Mouse (Mus musculus) embryonic fibroblast, embryonic 13.5 days (primary cell): ENCODE results near the gene Nmnat1. TPM values are rescaled to one million over a fixed set of nuclear protein-coding genes. Genes with fewer than 3 reads are reported as not detected.

Experiments used
- H3K27ac ChIP-seq: 2 replicates; pipeline ENCODE4 v1.5.1; 2012; ENCODE audit warnings: low read length, control low read depth, inconsistent platforms; ENCODE audit not compliant: insufficient read depth
- H3K4me1 ChIP-seq: 2 replicates; pipeline ENCODE4 v1.6.1; 2011; ENCODE audit warnings: low read length; ENCODE audit not compliant: control insufficient read depth, insufficient read depth
- H3K4me3 ChIP-seq: 2 replicates; pipeline ENCODE4 v1.5.1; 2011; ENCODE audit warnings: mild to moderate bottlenecking, control low read depth, low read length; ENCODE audit not compliant: insufficient read depth
- CTCF ChIP-seq: IDR thresholded peaks from 2 replicates; pipeline ENCODE4 v1.5.1; 2011; ENCODE audit warnings: mild to moderate bottlenecking, control low read depth, low read length, moderate library complexity, borderline replicate concordance; ENCODE audit not compliant: insufficient read depth
- POLR2A ChIP-seq: IDR thresholded peaks from 2 replicates; pipeline ENCODE4 v1.6.1; 2011; ENCODE audit warnings: low read depth, mild to moderate bottlenecking, control low read depth, low read length, moderate library complexity
- polyA plus RNA-seq: library from polyadenylated mRNA; stranded (reverse); fragments of >200 nt; gene quantifications from 2 replicates; pipeline ENCODE4 v1.2.4, GENCODE M21; 2011; ENCODE audit warnings: low read depth; ENCODE audit not compliant: missing spikeins, insufficient read length

Nmnat1 gene
- polyA plus RNA-seq, 1 experiment = 5.1 TPM

DNA sequence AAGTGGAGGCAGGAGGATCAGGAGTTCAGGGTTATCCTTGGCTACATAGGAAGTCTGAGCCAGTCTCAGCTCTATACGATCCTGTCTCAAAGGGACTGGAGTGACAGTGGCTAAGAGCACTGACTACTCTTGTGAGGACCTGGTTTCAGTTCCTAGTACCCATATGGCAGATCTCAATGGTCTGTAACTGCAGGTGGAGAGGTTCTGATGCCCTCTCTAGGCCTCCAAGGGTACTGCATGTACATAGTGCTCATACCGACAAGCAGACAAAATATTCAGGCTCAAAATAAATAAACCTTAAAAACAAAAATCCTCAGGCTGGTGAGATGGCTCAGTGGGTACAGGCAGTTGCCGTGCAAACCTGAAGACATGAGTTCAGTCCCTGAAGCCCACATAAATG is 6.1 kb upstream of the Nmnat1 start:
- Histone ChIP-seq H3K4me3 (no peak overlapping the region), H3K27ac (no peak overlapping the region), H3K4me1 (no peaks in the 10 kb centered on the region)
- TF ChIP-seq CTCF = no peak

DNA sequence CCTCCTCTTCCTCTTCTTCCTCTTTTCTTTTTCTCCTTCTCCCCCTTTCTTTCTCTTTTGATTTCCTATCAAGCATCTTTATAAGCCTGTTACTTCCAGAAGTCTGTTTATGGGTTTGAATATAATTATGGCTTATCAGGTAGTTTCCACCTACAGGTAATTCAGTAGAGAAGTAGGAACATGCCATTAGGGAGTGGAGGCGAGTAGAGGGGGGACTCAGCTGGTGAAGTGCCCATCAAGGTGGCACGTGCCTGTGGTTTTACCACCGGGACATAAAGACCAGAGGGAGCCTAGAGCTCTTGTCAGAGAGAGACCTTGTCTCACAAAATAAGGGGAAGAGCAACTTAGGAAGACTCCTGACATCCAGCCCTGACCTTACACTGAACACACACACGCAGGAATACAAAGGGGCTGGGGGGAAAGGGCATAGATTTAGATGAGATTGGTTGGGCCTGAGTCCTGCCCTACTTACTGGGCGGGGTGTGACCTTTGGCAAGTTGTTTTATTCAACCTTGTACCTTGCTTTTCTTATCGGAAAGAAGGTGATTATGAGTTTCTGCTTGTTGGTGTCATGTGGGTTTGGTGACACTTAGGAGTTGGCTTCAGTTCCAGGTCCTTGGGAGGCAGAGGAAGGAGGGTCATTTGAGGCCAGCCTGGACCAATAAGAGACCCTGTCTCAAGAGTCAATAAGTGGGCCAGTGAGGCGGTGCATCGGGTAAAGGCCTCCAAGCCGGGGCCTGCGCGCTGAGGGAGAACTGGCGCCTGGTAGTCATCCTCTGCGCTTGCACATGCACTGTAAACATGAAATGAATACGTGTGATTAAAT is 4.6 kb upstream of the Nmnat1 start:
- Histone ChIP-seq H3K4me3 (no peak overlapping the region), H3K27ac (no peak overlapping the region), H3K4me1 (no peaks in the 10 kb centered on the region)
- TF ChIP-seq POLR2A (no peak), CTCF (no peak)

DNA sequence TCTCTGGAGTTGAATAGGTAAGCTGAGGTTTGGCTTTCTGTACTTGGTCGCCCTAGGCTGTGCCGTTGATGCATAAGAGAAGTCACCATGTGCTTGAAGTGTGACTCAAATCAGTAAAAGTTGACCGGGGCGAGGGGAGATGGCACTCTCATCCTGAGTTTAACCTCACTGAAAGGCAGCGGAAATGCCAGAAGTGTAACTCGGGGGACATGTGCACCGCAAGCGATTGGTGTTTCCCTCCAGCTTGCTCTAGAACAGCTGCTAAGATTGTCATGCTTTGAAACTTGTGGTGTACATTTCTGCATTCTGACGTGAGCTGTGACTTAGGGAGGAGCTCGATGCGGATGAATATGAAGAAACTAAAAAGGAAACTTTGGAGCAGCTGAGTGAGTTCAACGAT is 2.7 kb upstream of the Nmnat1 start:
- TF ChIP-seq CTCF = no peak
- TF ChIP-seq POLR2A = no peak

DNA sequence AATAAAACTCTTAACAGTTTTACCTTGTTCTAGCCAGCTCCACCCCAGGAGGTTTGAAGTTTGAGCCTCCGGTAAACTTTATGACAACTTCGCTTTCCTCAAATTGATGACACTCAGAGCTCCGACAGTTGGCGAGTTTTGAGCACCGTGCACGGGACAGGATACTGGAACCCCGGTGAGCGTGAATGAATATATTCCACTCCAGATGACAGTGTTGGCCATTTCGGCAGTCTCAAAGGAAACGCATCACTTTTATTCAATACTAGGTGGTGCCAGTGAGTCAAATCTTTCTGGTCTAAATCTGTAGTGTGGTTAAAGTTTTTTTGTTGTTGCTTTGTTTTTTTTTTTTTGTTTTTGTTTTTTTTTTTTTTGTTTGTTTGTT is 814 bp upstream of the Nmnat1 start:
- Histone ChIP-seq H3K27ac (peak overlapping the region; percentile 80), H3K4me1 (no peaks in the 10 kb centered on the region; the same call in 1 of the 2 replicates), H3K4me3 (peak overlapping the region; percentile 74)
- TF ChIP-seq POLR2A (peak; percentile 26; the same call in 1 of the 2 replicates), CTCF (no peak)

More for the DNA sequence above, 2.7 kb upstream of the Nmnat1 start:
- Histone ChIP-seq H3K4me1 (no peaks in the 10 kb centered on the region; the same call in 1 of the 2 replicates), H3K4me3 (no peak overlapping the region), H3K27ac (no peak overlapping the region)

DNA sequence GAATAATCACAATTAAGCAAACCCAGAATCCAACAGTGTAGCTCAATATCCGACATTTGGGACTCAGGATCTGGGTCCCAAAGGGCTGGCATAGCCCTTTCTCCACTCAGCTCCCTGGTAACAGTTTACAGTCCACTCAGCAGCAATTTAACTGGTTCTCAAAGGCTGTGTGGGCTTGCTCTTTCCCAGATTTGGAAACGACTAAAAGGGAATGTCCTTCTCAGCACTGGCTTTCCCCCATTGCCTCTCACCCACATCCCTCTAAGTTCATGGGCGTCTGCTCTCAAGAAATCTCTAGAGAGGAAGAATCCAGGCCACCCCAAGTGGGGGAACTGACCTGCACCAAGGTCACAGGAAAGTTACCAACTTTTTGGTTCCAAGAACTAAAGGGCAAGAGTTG is 436 bp downstream of the Nmnat1 start:
- Histone ChIP-seq H3K4me3 (peak overlapping the region; percentile 84), H3K4me1 (no peaks in the 10 kb centered on the region; the same call in 1 of the 2 replicates), H3K27ac (0 out of 2 replicates have a peak overlapping the region, but pooled peaks have one; percentile 3)
- no peak for TF ChIP-seq CTCF
- TF ChIP-seq POLR2A = no peak

DNA sequence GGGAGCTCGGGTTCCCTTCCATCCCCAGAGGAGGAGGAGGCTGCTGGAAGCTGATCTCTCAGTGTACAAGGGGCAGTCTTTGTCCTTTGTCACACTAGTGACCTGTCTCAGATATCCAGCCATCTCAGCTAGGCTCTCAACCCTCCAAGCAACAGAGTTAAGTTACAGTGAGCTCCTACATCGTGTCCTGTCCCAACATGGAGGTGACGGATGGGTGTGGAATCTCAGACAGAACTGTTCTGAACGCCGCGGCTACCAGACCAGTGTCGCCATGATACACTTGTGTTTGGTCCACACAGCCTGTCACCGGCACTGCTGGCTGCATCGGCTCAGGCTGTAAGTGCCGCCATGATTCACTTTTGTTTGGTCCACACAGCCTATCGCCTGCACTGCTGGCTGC is 7.9 kb downstream of the Nmnat1 start, which contains the start of gene Tmem274:
Gene Tmem274 (plus strand): TSS at position 301 of the 400 bp plus-strand sequence.
- no peaks in the 10 kb centered on the region for H3K4me1 ChIP-seq
- no peak for TF ChIP-seq POLR2A
- TF ChIP-seq CTCF = no peak
- no peak within 1 kb of the TSS for H3K4me3 ChIP-seq
- H3K27ac ChIP-seq = no peak within 1 kb of the TSS

DNA sequence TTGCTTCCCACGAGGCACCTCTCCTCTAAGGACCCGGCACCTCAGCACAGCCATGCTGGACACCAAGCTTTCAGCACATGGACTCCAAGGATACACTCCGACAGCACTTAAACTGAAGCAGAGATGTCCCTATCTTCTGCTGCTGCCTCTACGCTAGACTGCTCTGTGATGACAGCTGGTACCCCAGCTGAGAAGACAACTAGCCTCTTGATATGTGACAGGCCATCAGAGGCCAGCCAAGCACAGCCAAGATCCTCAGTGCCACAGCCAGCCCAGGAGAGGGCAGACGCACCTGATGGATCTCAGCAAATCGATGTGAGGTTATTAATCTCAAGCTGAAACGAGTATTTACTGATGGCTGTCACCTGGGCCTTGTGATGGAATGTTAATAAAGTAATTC is 9.9 kb downstream of the Nmnat1 start:
- no peak overlapping the region for H3K27ac ChIP-seq
- no peak for TF ChIP-seq POLR2A
- no peak overlapping the region for H3K4me3 ChIP-seq
- no peaks in the 10 kb centered on the region for H3K4me1 ChIP-seq

DNA sequence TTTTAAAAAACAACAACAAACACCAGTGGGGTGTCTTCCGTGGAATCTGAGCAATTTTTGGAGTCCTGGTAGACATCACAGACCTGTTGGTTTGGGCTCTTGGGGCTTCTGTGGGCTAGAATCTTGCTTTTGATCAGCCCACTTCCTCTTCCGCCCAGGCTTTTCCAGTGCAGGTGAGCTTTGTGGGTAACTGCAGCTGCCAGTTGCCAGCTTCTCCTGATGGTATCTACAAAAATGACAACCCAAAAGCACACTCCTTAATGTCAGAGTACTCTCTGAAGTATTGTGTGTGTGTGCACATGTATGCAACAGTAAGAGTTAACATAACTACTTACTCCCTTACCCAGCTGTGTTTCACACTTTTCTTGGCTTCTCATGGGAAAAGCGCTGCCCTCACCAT is 15.4 kb downstream of the Nmnat1 start:
- no peaks in the 10 kb centered on the region for H3K4me1 ChIP-seq
- H3K4me3 ChIP-seq = no peak overlapping the region
- no peak overlapping the region for H3K27ac ChIP-seq
- no peak for TF ChIP-seq CTCF
- no peak for TF ChIP-seq POLR2A

DNA sequence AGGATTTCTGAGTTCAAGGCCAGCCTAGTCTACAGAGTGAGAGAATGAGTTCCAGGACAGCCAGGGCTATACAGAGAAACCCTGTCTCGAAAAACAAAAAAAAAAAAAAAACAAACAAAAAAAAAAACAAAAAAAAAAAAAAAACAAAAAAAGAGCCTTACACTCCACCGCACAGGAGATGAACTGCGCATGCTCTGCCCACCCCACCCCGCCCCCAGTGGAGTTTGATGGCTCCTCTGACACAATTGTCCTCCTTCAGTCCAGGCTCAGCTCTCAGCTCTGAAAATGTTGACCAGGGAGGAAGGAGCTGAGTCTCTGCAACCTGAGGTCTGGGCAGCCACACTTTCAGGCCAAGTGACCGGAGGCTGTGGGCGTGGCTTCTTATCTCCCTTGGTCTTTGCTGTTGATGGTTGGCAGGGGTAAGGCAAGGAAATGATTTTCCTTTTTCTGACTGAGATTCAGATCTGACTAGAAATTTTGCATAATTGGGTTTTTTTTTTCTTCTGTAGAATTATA is 21.5 kb downstream of the Nmnat1 start:
- no peaks in the 10 kb centered on the region for H3K4me1 ChIP-seq
- H3K27ac ChIP-seq = no peak overlapping the region
- TF ChIP-seq POLR2A (no peak), CTCF (no peak)
- no peak overlapping the region for H3K4me3 ChIP-seq

DNA sequence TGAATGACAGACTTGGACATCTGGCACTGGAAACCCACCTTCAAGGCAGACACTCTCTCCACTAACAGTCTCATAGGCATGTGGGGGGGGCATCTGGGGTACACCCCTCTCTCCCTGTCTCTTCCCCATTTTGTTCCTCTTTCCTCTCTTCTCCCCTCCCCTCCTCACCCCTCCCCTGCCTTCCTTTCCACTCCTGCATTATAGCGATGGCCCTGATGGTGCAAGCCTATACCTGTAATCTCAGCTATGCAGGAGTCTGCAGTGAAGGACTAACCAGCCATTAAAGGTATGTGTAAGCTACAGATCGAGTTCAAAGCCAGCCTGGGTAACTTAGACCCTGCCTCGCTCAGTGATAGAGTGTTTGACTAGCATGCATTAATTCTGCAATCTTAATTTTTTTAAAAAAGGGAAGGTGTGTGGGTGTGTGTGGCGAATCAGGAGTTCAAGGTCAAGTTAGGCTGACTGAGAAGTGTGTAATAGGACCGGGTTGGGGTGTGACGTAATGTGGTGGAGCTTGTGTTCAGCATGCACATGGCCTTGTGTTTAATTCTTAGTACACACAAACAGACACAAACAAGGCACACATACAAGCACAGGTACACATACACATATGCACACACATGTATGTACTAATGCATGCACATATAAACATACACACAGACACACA is 22.6 kb downstream of the Nmnat1 start:
- TF ChIP-seq CTCF = no peak
- TF ChIP-seq POLR2A = no peak
- H3K4me3 ChIP-seq = no peak overlapping the region
- H3K4me1 ChIP-seq = no peaks in the 10 kb centered on the region
- no peak overlapping the region for H3K27ac ChIP-seq
